Mouse (Mus musculus) C2C12 (cell line): ENCODE data around the gene Dnajb4. TPM values are rescaled to one million over a fixed set of nuclear protein-coding genes. Genes with fewer than 3 reads are reported as not detected.

Source experiments
- H3K27me3 ChIP-seq: one replicate; pipeline ENCODE4 v1.6.1; 2011; ENCODE audit not compliant: control insufficient read depth, insufficient read depth, insufficient read length
- H3K36me3 ChIP-seq: one replicate; pipeline ENCODE4 v1.6.1; 2011; ENCODE audit not compliant: control insufficient read depth, insufficient read depth
- H3K4me3 ChIP-seq: one replicate; pipeline ENCODE4 v1.5.1; 2011; ENCODE audit warnings: mild to moderate bottlenecking, control low read depth; ENCODE audit not compliant: poor library complexity, insufficient read depth, severe bottlenecking
- H3K79me2 ChIP-seq: one replicate; pipeline ENCODE4 v1.6.1; 2011; ENCODE audit not compliant: control insufficient read depth, insufficient read depth
- H3K79me3 ChIP-seq: one replicate; pipeline ENCODE4 v1.6.1; 2011; ENCODE audit warnings: low read depth, control low read depth
- H3ac ChIP-seq: one replicate; pipeline ENCODE3; 2011; ENCODE audit warnings: low read depth; ENCODE audit not compliant: control insufficient read depth, insufficient read length
- CEBPB ChIP-seq: IDR thresholded peaks from one replicate; pipeline ENCODE4 v1.6.1; 2011; ENCODE audit warnings: low read depth, mild to moderate bottlenecking, control low read depth, moderate library complexity
- CTCF ChIP-seq: IDR thresholded peaks from one replicate; pipeline ENCODE4 v1.5.1; 2011; ENCODE audit not compliant: control insufficient read depth, insufficient read depth, insufficient read length
- FOSL1 ChIP-seq: IDR thresholded peaks from one replicate; pipeline ENCODE4 v1.8.0; 2011; ENCODE audit warnings: mild to moderate bottlenecking, low read length; ENCODE audit not compliant: poor library complexity, insufficient read depth, severe bottlenecking
- MAX ChIP-seq: IDR thresholded peaks from one replicate; pipeline ENCODE4 v1.6.1; 2011; ENCODE audit warnings: mild to moderate bottlenecking, control low read depth
- MYOD1 ChIP-seq: IDR thresholded peaks from one replicate; pipeline ENCODE4 v1.6.1; 2011; ENCODE audit warnings: low read depth; ENCODE audit not compliant: control insufficient read depth, insufficient read length
- MYOG ChIP-seq: IDR thresholded peaks from one replicate; pipeline ENCODE4 v1.6.1; 2011; ENCODE audit not compliant: control insufficient read depth, insufficient read length; ENCODE audit errors: extremely low read depth
- USF1 ChIP-seq: IDR thresholded peaks from one replicate; pipeline ENCODE4 v1.6.1; 2011; ENCODE audit warnings: low read depth, mild to moderate bottlenecking, control low read depth, moderate library complexity
- polyA plus RNA-seq: library from polyadenylated mRNA; unstranded; fragments of >200 nt; fragmentation: generic; extraction: Trizol; gene quantifications from one replicate; pipeline ENCODE4 v1.2.1, GENCODE M21; 2012; ENCODE audit warnings: missing spikeins

The Dnajb4 gene
- polyA plus RNA-seq, 1 experiment = 11.7 TPM

DNA sequence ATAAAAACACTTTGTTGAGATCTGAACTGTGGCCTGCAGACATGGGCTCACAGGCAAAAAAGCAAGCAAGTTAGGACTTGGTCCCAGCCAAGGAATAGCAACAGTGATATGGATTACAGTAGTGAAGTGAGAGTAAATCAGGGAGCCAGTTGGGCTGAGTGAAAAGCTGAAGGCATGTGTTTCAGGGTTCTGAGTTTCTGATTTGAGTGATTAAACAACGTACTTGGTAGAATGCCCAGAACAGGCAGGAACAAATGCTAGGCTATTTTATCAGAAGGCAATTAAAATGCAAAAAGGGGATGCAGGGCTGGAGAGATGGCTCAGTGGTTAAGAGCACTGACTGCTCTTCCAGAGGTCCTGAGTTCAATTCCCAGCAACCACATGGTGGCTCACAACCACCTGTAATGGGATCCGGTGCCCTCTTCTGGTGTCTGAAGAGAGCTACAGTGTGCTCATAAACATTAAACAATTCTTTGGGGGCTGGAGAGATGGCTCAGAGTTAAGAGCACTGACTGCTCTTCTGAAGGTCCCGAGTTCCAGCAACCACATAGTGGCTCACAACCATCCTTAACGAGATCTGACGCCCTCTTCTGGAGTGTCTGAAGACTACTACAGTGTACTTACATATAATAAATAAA, 35.3 kb upstream of the Dnajb4 start:
- Histone ChIP-seq H3K27me3 (no peaks in the 10 kb centered on the region), H3K79me3 (no peaks in the 10 kb centered on the region), H3K36me3 (peaks cover 37% of the 10 kb centered on the region), H3ac (no peak overlapping the region), H3K4me3 (no peak overlapping the region), H3K79me2 (no peaks in the 10 kb centered on the region)
- TF ChIP-seq FOSL1 (no peak), MYOD1 (no peak), CEBPB (no peak), USF1 (no peak), MAX (no peak), MYOG (no peak), CTCF (no peak)

DNA sequence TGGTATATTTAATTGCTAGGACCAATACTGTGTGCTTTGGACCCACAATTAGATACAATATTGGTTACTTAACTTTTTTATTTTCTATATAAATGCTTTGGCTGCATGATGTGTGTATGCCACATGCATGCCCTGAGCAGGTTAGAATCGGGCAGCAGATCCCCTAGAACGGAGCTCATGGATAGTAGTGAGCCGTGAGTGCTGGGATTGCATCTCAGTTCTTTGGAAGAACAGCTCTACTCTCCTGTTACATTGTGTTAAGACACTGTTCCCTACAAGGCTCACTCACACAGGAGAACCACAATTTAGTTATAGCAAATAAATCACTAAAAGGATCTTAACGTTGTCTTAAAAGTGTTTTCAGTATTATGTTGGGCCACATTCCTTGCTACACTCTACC, 33.2 kb upstream of the Dnajb4 start:
- Histone ChIP-seq H3K36me3 (peaks cover 52% of the 10 kb centered on the region), H3K79me3 (no peaks in the 10 kb centered on the region), H3K4me3 (no peak overlapping the region), H3K27me3 (no peaks in the 10 kb centered on the region), H3K79me2 (no peaks in the 10 kb centered on the region), H3ac (no peak overlapping the region)
- no peak for TF ChIP-seq USF1
- TF ChIP-seq MYOG = no peak
- no peak for TF ChIP-seq CEBPB
- no peak for TF ChIP-seq FOSL1
- TF ChIP-seq MYOD1 = no peak
- TF ChIP-seq MAX = no peak
- TF ChIP-seq CTCF = no peak

DNA sequence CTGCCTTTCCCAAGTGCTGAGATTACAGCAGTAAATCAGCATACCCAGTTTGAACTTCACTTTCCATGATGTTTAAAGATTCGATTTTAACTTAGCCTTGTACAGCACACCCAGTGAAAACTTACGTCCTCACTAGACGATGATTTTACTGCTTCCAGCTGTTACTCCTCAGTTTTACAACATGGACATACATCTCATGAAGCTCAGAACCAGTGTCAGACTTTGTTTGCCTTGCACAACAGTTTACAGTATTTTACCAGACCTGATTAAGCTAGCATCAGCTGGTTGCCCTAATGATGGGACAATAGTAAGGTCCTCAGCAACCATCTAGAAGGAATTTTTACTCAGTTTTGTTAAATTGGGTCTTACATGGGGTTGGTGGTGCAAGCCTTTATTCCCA, 31.0 kb upstream of the Dnajb4 start:
- TF ChIP-seq FOSL1 (no peak), CTCF (no peak), CEBPB (no peak), MYOG (no peak), MAX (no peak), MYOD1 (no peak), USF1 (no peak)
- no peaks in the 10 kb centered on the region for H3K27me3 ChIP-seq
- H3K79me2 ChIP-seq = no peaks in the 10 kb centered on the region
- no peaks in the 10 kb centered on the region for H3K79me3 ChIP-seq
- no peak overlapping the region for H3ac ChIP-seq
- peaks cover 69% of the 10 kb centered on the region for H3K36me3 ChIP-seq
- no peak overlapping the region for H3K4me3 ChIP-seq

- Histone ChIP-seq H3K79me3 (no peaks in the 10 kb centered on the region), H3K4me3 (no peak overlapping the region), H3K36me3 (peaks cover 79% of the 10 kb centered on the region), H3ac (no peak overlapping the region), H3K79me2 (no peaks in the 10 kb centered on the region), H3K27me3 (no peaks in the 10 kb centered on the region)
- TF ChIP-seq USF1 (no peak), MYOG (no peak), CTCF (no peak), MYOD1 (no peak), MAX (no peak), FOSL1 (no peak), CEBPB (no peak)
Observed at GRCm38 (mm10) chr3:152239592-152239991, 29.5 kb upstream of the Dnajb4 start.

GRCm38 (mm10) chr3:152238836-152239235, 28.7 kb upstream of the Dnajb4 start:
- no peak overlapping the region for H3ac ChIP-seq
- peaks cover 87% of the 10 kb centered on the region for H3K36me3 ChIP-seq
- H3K79me2 ChIP-seq = peaks cover 5% of the 10 kb centered on the region
- peaks cover 2% of the 10 kb centered on the region for H3K79me3 ChIP-seq
- H3K4me3 ChIP-seq = no peak overlapping the region
- no peak for TF ChIP-seq MAX
- TF ChIP-seq CTCF = no peak
- TF ChIP-seq MYOD1 = no peak
- no peak for TF ChIP-seq FOSL1
- H3K27me3 ChIP-seq = no peaks in the 10 kb centered on the region

- Histone ChIP-seq H3K4me3 (no peak overlapping the region), H3K27me3 (no peaks in the 10 kb centered on the region), H3K36me3 (peaks cover 98% of the 10 kb centered on the region), H3K79me2 (peaks cover 12% of the 10 kb centered on the region), H3K79me3 (peaks cover 17% of the 10 kb centered on the region), H3ac (no peak overlapping the region)
- TF ChIP-seq MAX (no peak), FOSL1 (no peak), USF1 (no peak), MYOG (no peak), CEBPB (no peak), CTCF (no peak), MYOD1 (no peak)
Observed at GRCm38 (mm10) chr3:152235805-152236204, 25.7 kb upstream of the Dnajb4 start.
